Mouse (Mus musculus) lung, adult 2 months (tissue): ENCODE results near the gene Ripk4.

ENCODE experiments used
- CTCF ChIP-seq: fragments of 200-500 bp; IDR thresholded peaks from 2 replicates; pipeline ENCODE4 v1.5.1; 2011; ENCODE audit warnings: mild to moderate bottlenecking, low read length, control low read depth; ENCODE audit not compliant: insufficient read depth
- POLR2A ChIP-seq: fragments of 200-500 bp; IDR thresholded peaks from 2 replicates; pipeline ENCODE4 v1.6.1; 2011; ENCODE audit warnings: low read depth, mild to moderate bottlenecking, control low read depth, low read length, borderline replicate concordance; ENCODE audit errors: extremely low read depth

GRCm38 (mm10) chr16:97758288-97758687 is 5.3 kb downstream of the Ripk4 start:
- TF ChIP-seq POLR2A (no peak), CTCF (no peak)
